Mouse (Mus musculus): ENCODE measurements at regions not wholly inside any gene's neighbourhood (a gene's known extent, or its start where the extent isn't known, plus 50 kb on each side); places are given as distances from the start of the nearest gene placed in this dataset.

DNA sequence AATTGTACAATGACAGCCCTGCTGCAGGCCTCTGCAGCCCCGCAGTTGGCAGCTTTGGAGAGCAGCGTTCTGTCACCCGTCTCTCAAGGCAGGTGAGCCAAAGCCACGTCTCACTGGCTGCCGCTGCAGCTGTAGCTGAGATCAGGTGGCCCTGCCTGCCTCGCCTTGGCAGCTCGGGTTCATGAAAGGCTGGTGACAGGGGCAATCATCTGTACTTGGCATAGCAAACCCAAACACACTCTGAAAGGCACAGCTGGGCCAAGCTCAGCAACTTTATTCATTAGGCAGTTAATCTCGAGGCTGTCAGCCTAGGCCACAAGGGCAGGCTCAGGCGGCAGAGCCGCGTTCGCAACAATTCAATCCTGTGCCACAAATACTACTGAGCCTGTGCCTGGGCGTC, 102.0 kb upstream of the Pcdh8 start:
- in situ Hi-C loops (cut with MboI; ENCODE audit: low pct_unique_long_range_greater_than_20kb in 1 of 2, low sequenced_read_pairs in 2 of 2, unreplicated experiment in 1 of 2), result no loop called here

- in situ Hi-C loops (cut with MboI; ENCODE audit: low pct_unique_long_range_greater_than_20kb in 1 of 2, low sequenced_read_pairs in 2 of 2, unreplicated experiment in 1 of 2), result no loop called here
Measured at GRCm38 (mm10) chr14:79872430-79872829, 101.3 kb upstream of the Pcdh8 start.

DNA sequence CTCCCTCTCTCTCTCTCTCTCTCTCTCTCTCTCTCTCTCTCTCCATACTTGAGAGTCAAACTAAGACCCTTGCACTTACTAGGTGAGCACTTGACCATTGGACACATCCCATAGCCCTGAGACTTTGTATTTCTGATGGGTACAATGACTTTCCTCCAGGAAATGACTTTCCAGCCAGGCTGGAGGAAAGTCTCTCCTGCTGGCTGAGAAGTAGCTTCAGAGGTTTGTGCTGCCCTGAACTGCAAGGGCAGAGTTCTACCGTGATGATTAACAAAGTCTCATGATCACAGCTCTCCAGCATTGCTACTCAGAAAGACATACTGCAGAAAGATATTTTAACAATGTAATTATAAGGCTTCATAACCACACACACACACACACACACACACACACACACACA, 98.2 kb upstream of the Pcdh8 start:
- in situ Hi-C loops (cut with MboI; ENCODE audit: low pct_unique_long_range_greater_than_20kb in 1 of 2, low sequenced_read_pairs in 2 of 2, unreplicated experiment in 1 of 2), result no loop called here

GRCm38 (mm10) chr14:79856245-79856644, 85.1 kb upstream of the Pcdh8 start:
- in situ Hi-C loops (cut with MboI; ENCODE audit: low pct_unique_long_range_greater_than_20kb in 1 of 2, low sequenced_read_pairs in 2 of 2, unreplicated experiment in 1 of 2), result no loop called here

DNA sequence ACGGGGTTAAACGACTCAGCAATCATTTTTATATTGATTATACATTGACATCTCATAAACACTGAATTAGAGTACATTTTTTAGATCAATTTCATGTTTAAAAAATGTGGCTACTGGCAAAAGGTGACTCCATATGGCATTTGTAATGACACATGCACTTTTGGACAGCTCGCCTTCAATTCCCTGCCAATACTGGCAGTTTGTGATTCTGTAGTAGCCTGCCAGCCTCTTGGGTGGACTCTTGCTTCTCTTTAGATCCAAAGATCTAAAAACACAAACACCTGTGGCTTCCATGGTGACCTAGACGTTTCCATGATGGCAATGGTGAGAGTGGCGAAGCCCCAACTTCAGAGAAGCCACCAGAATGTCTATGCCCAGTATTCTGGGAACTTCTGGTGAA, 83.1 kb upstream of the Pcdh8 start:
- in situ Hi-C loops (cut with MboI; ENCODE audit: low pct_unique_long_range_greater_than_20kb in 1 of 2, low sequenced_read_pairs in 2 of 2, unreplicated experiment in 1 of 2), result no loop called here

DNA sequence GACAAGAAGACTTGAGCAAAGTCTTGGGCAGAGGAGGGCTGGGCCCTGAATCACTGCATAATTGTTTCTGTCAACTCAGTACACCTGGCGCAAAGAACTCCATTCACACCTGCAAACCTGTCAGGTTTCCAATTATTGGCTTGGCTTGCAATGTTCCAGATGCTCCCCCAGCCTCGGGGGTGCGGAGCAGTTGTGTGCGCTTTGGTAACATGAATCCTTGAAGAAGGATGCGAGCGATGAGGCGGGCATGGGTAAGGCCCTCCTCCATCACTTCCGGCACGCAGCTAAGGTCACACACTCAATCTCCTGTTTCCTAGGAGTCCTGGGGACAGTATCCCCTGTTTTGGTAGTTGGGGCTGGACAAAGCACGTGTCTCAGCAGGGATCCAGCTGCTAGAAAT, 81.6 kb upstream of the Pcdh8 start:
- in situ Hi-C loops (cut with MboI; ENCODE audit: low pct_unique_long_range_greater_than_20kb in 1 of 2, low sequenced_read_pairs in 2 of 2, unreplicated experiment in 1 of 2), result no loop called here

GRCm38 (mm10) chr14:79851795-79852194, 80.7 kb upstream of the Pcdh8 start:
- in situ Hi-C loops (cut with MboI; ENCODE audit: low pct_unique_long_range_greater_than_20kb in 1 of 2, low sequenced_read_pairs in 2 of 2, unreplicated experiment in 1 of 2), result no loop called here

DNA sequence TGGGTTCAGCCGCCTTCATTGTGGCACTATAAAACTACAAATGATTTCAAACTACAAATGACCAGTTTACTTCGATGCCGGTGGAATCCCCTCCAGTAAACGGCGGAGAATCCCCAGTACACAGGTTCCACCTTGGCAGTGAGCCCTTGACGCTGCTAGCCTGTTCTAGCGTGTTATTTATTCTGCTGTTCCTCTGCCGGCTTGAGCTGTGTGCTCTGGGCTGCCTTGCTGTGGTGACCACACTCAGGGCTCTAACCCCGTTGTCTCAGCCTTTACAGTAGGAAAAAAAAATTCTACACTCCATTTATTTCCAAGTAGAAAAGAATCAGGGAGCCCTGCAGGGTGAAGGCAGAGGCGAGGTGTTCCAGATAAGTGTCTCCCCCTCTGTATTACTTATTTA, 80.1 kb upstream of the Pcdh8 start:
- in situ Hi-C loops (cut with MboI; ENCODE audit: low pct_unique_long_range_greater_than_20kb in 1 of 2, low sequenced_read_pairs in 2 of 2, unreplicated experiment in 1 of 2), result no loop called here

DNA sequence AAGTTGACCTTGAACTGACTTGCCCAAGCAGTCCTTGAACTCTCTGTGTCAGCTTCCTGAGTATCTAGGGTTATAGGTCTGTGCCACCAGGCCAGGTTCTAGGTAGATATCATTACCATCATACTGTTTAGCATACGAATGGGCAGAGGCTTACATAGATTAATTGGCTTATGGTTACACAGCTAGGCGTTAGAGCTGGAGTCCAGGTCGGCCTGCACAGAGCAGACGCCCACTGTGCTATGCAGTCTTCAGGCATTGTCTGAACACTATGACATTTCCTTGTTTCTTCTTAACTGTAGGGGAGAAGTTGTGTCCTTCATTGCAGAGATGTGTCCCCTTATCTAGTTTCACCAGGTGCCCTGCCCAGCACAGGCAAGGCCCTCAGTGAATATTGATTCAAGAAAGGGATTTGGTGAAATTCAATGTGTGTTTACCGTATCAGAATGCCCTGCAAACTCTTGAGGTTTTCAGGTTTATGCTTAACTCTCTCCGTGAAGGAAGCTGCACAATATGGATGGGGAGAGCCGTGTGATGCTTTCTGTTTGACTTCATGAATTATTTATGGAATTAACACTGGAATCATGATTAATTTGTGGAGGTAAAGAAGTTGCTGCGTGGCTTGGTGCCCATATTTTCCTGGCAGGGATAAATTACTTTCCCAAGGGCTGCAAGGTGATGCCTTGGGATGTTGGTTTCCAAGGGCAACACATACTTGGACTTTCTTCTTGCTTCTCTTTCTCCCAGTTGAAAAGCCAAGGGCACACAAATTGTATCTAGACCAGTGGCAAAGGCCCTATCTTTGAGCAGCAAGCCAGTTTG, 78.7 kb upstream of the Pcdh8 start:
- in situ Hi-C loops (cut with MboI; ENCODE audit: low pct_unique_long_range_greater_than_20kb in 1 of 2, low sequenced_read_pairs in 2 of 2, unreplicated experiment in 1 of 2), result no loop called here

DNA sequence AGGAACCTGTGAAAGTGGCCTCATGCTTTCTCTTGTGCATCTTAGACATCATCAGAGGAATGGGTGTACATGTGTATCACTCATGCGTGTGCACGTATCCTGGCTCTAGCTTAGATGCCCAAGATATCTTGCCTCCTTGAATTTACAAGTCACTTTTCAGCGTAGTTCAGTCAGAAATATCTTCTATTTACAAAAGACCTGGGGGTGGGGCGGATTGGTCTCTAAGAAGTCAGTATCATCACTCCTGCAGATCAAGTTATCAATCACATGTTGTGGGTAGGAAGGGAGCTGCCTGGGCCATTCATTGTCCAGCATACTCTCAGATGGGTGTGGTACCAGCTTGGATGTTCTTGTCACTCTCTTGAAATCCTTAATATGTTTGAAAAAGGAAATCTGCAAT, 77.0 kb upstream of the Pcdh8 start:
- in situ Hi-C loops (cut with MboI; ENCODE audit: low pct_unique_long_range_greater_than_20kb in 1 of 2, low sequenced_read_pairs in 2 of 2, unreplicated experiment in 1 of 2), result no loop called here

GRCm38 (mm10) chr14:79844306-79844705, 73.2 kb upstream of the Pcdh8 start:
- in situ Hi-C loops (cut with MboI; ENCODE audit: low pct_unique_long_range_greater_than_20kb in 1 of 2, low sequenced_read_pairs in 2 of 2, unreplicated experiment in 1 of 2), result no loop called here

- in situ Hi-C loops (cut with MboI; ENCODE audit: low pct_unique_long_range_greater_than_20kb in 1 of 2, low sequenced_read_pairs in 2 of 2, unreplicated experiment in 1 of 2), result no loop called here
Measured at GRCm38 (mm10) chr14:79843135-79843550, 72.0 kb upstream of the Pcdh8 start.

- in situ Hi-C loops (cut with MboI; ENCODE audit: low pct_unique_long_range_greater_than_20kb in 1 of 2, low sequenced_read_pairs in 2 of 2, unreplicated experiment in 1 of 2), result no loop called here
Measured at GRCm38 (mm10) chr14:79842734-79843133, 71.6 kb upstream of the Pcdh8 start.

GRCm38 (mm10) chr14:79837101-79837500, 66.0 kb upstream of the Pcdh8 start:
- in situ Hi-C loops (cut with MboI; ENCODE audit: low pct_unique_long_range_greater_than_20kb in 1 of 2, low sequenced_read_pairs in 2 of 2, unreplicated experiment in 1 of 2), result no loop called here

GRCm38 (mm10) chr14:79836186-79836585, 65.1 kb upstream of the Pcdh8 start:
- in situ Hi-C loops (cut with MboI; ENCODE audit: low pct_unique_long_range_greater_than_20kb in 1 of 2, low sequenced_read_pairs in 2 of 2, unreplicated experiment in 1 of 2), result no loop called here

GRCm38 (mm10) chr14:79824670-79825446, 53.7 kb upstream of the Pcdh8 start:
- in situ Hi-C loops (cut with MboI; ENCODE audit: low pct_unique_long_range_greater_than_20kb in 1 of 2, low sequenced_read_pairs in 2 of 2, unreplicated experiment in 1 of 2), result no loop called here

GRCm38 (mm10) chr14:79822453-79823117, 51.5 kb upstream of the Pcdh8 start:
- in situ Hi-C loops (cut with MboI; ENCODE audit: low pct_unique_long_range_greater_than_20kb in 1 of 2, low sequenced_read_pairs in 2 of 2, unreplicated experiment in 1 of 2), result no loop called here

DNA sequence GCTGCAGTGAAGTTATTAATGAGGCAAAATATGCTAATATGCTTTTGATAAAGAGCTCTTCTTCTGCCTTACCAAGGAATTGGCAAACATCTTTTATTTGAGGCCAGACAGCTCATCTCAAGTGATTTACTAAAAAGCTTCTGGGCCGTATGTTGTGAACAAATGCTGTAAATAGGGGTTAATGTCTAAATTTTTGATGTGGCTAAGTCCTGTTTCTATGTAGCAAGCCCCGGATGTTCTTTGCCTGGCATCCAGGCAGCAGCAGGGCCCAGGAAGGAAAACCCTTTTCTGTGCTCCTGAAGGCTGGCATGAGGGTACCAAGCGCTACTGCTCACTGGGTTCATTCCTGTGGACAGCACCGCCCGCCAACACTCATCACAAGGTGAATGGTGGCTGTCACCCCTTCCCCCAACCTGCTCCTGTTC, 50.9 kb upstream of the Pcdh8 start:
- in situ Hi-C loops (cut with MboI; ENCODE audit: low pct_unique_long_range_greater_than_20kb in 1 of 2, low sequenced_read_pairs in 2 of 2, unreplicated experiment in 1 of 2), result no loop called here

DNA sequence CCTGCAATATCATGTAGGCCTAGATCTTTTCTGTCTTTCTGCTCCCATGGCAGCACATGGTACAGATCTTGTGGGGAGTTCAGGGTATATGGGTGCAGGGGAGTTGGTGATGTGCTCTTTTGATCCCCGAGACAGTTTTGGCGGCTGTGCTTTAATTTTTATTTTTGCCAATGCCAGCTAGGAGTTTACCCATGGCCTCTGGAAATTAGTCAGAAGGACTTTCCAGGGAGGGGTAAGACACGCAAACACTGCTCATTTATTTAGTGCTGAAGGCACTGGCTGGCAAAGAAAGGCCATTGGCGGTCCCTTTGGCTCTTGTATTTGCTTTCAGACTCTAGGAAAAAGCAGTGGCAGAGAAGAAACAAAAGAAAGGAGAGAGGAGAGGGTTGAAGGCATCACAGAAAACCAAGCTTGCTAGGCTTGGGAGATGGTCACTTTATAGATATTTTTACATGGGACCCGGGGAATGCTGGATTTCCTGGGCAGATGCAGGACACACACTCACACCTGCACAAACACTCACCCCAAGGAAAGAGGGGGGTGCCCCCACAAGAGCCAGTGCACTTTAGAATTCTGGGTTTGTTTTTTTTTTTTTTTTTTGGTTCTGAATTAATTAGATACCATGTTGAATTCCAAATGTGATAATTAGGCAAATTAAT, 50.4 kb upstream of the Pcdh8 start:
- in situ Hi-C loops (cut with MboI; ENCODE audit: low pct_unique_long_range_greater_than_20kb in 1 of 2, low sequenced_read_pairs in 2 of 2, unreplicated experiment in 1 of 2), result no loop called here

Data from mouse embryonic stem cell (cell line).